Comparison of ENCODE assay signal across 14 mouse cellular contexts in the genomic region with DNA sequence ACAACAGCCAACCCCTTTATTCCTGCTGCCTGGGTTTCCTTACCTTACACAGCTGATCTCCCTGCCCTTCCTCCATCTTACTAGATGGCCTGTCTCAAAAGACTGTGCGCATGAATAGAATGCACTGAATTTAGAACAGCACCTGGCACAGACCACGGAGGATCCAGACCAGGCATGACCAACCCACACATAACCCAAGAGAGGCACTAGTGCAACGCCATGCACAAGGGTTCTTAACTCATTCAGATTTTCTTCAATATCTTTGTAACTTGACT. TPM values are rescaled to one million over a fixed set of nuclear protein-coding genes. Genes with fewer than 3 reads are reported as not detected.
DNase-seq lines count a peak whose midpoint lies in the region; ATAC-seq and TF ChIP-seq lines count a peak whose summit lies in the region.
"Had no signal": no experiment of that assay in that cellular context is flagged by ENCODE, and none has a peak within 500 bp of the region (broad histone marks: within the 10 kb centered on the region; RNA-seq: fewer than 3 reads in every experiment).

No protein-coding gene starts in this region.

- no peak for DNase-seq in forebrain, embryonic 10.5 days (ENCODE audit: extremely low spot score, low spot score)
- DNase-seq in forebrain, embryonic 14.5 days (ENCODE audit: low spot score) = no peak
- DNase-seq in kidney, adult 2 months = no peak
- no peak for DNase-seq in kidney, postnatal 10 days
- DNase-seq: gastrocnemius, postnatal 36 days had no signal

- H3K4me3 ChIP-seq in forebrain, embryonic 10.5 days = no peak overlapping the region
- no peak overlapping the region for H3K4me3 ChIP-seq in forebrain, embryonic 14.5 days (ENCODE audit: low read depth, low read length)
- no peak overlapping the region for H3K4me3 ChIP-seq in kidney, embryonic 16.5 days (ENCODE audit: low read length)
- H3K4me3 ChIP-seq in kidney, adult 2 months (ENCODE audit: insufficient read depth, low read depth, low read length) = no peak overlapping the region
- no peak overlapping the region for H3K4me3 ChIP-seq in cortical plate, adult 2 months (ENCODE audit: insufficient read depth, low read length)
- no peak overlapping the region for H3K4me3 ChIP-seq in liver, embryonic 15.5 days (replicated peaks)
- H3K4me3 ChIP-seq in forebrain, embryonic 13.5 days = no peak overlapping the region
- H3K4me3 ChIP-seq: embryonic facial prominence, embryonic 12.5 days; forebrain, embryonic 15.5 days; limb, embryonic 15.5 days had no signal

- H3K27ac ChIP-seq in forebrain, embryonic 10.5 days = peak overlapping the region; percentile 49; the same call in 1 of the 2 replicates
- no peak overlapping the region for H3K27ac ChIP-seq in forebrain, embryonic 14.5 days (ENCODE audit: low read depth, low read length)
- peak overlapping the region; percentile 12; the same call in 1 of the 2 replicates for H3K27ac ChIP-seq in kidney, embryonic 16.5 days (ENCODE audit: low read length)
- H3K27ac ChIP-seq in kidney, adult 2 months (ENCODE audit: insufficient read depth, low read depth, low read length) = no peak overlapping the region
- H3K27ac ChIP-seq in cortical plate, adult 2 months (ENCODE audit: insufficient read depth, low read length) = peak overlapping the region; percentile 78; the same call in 1 of the 2 replicates
- H3K27ac ChIP-seq in liver, embryonic 15.5 days (replicated peaks) = peak overlapping the region; percentile 48
- no peak overlapping the region for H3K27ac ChIP-seq in forebrain, embryonic 13.5 days
- H3K27ac ChIP-seq: embryonic facial prominence, embryonic 12.5 days; kidney, postnatal 0 days; limb, embryonic 15.5 days had no signal

- WGBS in forebrain, embryonic 10.5 days = 90% methylated on average over 3 of the region's 3 CpGs
- 96% methylated on average over 3 of the region's 3 CpGs for WGBS in forebrain, embryonic 14.5 days
- 86% methylated on average over 3 of the region's 3 CpGs for WGBS in kidney, embryonic 16.5 days
- WGBS in kidney, adult 2 months = 83% methylated on average over 3 of the region's 3 CpGs
- 61% methylated on average over 3 of the region's 3 CpGs for WGBS in liver, embryonic 15.5 days (ENCODE audit: insufficient replicate concordance)
- 94% methylated on average over 3 of the region's 3 CpGs for WGBS in forebrain, embryonic 13.5 days

- ATAC-seq in forebrain, embryonic 14.5 days = no peak
- ATAC-seq in kidney, embryonic 16.5 days (ENCODE audit: low FRiP score, low TSS enrichment) = no peak
- no peak for ATAC-seq in liver, embryonic 15.5 days (ENCODE audit: insufficient read depth)
- no peak for ATAC-seq in forebrain, embryonic 13.5 days
- ATAC-seq: forebrain, embryonic 15.5 days; midbrain, embryonic 16.5 days had no signal

- H3K9ac ChIP-seq in forebrain, embryonic 14.5 days (ENCODE audit: low read length) = no peak overlapping the region
- no peak overlapping the region for H3K9ac ChIP-seq in kidney, embryonic 16.5 days (replicated peaks; ENCODE audit: low read length)
- H3K9ac ChIP-seq in liver, embryonic 15.5 days = no peak overlapping the region
- no peak overlapping the region for H3K9ac ChIP-seq in forebrain, embryonic 13.5 days
- H3K9ac ChIP-seq: embryonic facial prominence, embryonic 12.5 days; forebrain, embryonic 15.5 days; limb, embryonic 15.5 days had no signal

- no peak for TF ChIP-seq CTCF in kidney, adult 2 months (conservative IDR thresholded peaks at IDR 0.05; ENCODE audit: insufficient read depth, insufficient read length, low read depth, low read length)
- TF ChIP-seq CTCF in cortical plate, adult 2 months (IDR thresholded peaks at IDR 0.05; ENCODE audit: extremely low read depth, insufficient read depth, low read length) = no peak

- H3K36me3 ChIP-seq in forebrain, embryonic 10.5 days (replicated peaks) = no peaks in the 10 kb centered on the region
- no peaks in the 10 kb centered on the region for H3K36me3 ChIP-seq in forebrain, embryonic 14.5 days (ENCODE audit: control insufficient read depth, insufficient read depth, low read length)
- H3K36me3 ChIP-seq in kidney, embryonic 16.5 days (ENCODE audit: insufficient read depth, low read length) = no peaks in the 10 kb centered on the region
- H3K36me3 ChIP-seq in kidney, adult 2 months (ENCODE audit: control insufficient read depth, insufficient read depth, low read length) = no peaks in the 10 kb centered on the region
- H3K36me3 ChIP-seq in liver, embryonic 15.5 days (replicated peaks) = no peaks in the 10 kb centered on the region
- no peaks in the 10 kb centered on the region for H3K36me3 ChIP-seq in forebrain, embryonic 13.5 days (ENCODE audit: poor library complexity, severe bottlenecking)
- H3K36me3 ChIP-seq: forebrain, embryonic 15.5 days; limb, embryonic 15.5 days had no signal

- TF ChIP-seq POLR2A in kidney, adult 2 months (IDR thresholded peaks at IDR 0.05; ENCODE audit: low read depth, low read length) = no peak
- TF ChIP-seq POLR2A in cortical plate, adult 2 months (IDR thresholded peaks at IDR 0.05; ENCODE audit: extremely low read depth, insufficient read depth, low read length) = no peak

- H3K9me3 ChIP-seq in forebrain, embryonic 10.5 days = no peaks in the 10 kb centered on the region
- no peaks in the 10 kb centered on the region for H3K9me3 ChIP-seq in forebrain, embryonic 14.5 days (replicated peaks; ENCODE audit: control insufficient read depth, low read length)
- no peaks in the 10 kb centered on the region for H3K9me3 ChIP-seq in kidney, embryonic 16.5 days (ENCODE audit: low read length)
- H3K9me3 ChIP-seq in liver, embryonic 15.5 days (replicated peaks) = no peaks in the 10 kb centered on the region
- H3K9me3 ChIP-seq in forebrain, embryonic 13.5 days (replicated peaks) = no peaks in the 10 kb centered on the region
- H3K9me3 ChIP-seq: embryonic facial prominence, embryonic 12.5 days; forebrain, embryonic 15.5 days; limb, embryonic 15.5 days had no signal

- H3K4me2 ChIP-seq in forebrain, embryonic 14.5 days (ENCODE audit: low read length) = no peak overlapping the region
- H3K4me2 ChIP-seq in kidney, embryonic 16.5 days (replicated peaks; ENCODE audit: low read depth, low read length) = no peak overlapping the region
- 0 out of 2 replicates have a peak overlapping the region, but pooled peaks have one; percentile 43 for H3K4me2 ChIP-seq in liver, embryonic 15.5 days
- no peak overlapping the region for H3K4me2 ChIP-seq in forebrain, embryonic 13.5 days
- H3K4me2 ChIP-seq: embryonic facial prominence, embryonic 12.5 days; forebrain, embryonic 15.5 days; limb, embryonic 15.5 days had no signal

- no peaks in the 10 kb centered on the region for H3K27me3 ChIP-seq in forebrain, embryonic 10.5 days (ENCODE audit: poor library complexity, severe bottlenecking)
- H3K27me3 ChIP-seq in forebrain, embryonic 14.5 days (replicated peaks; ENCODE audit: control insufficient read depth, insufficient read depth, low read length) = no peaks in the 10 kb centered on the region
- no peaks in the 10 kb centered on the region for H3K27me3 ChIP-seq in kidney, embryonic 16.5 days (ENCODE audit: insufficient read depth, low read length)
- no peaks in the 10 kb centered on the region for H3K27me3 ChIP-seq in kidney, adult 2 months (replicated peaks; ENCODE audit: control insufficient read depth, insufficient read depth, low read length)
- H3K27me3 ChIP-seq in liver, embryonic 15.5 days = peaks cover 43% of the 10 kb centered on the region
- no peaks in the 10 kb centered on the region for H3K27me3 ChIP-seq in forebrain, embryonic 13.5 days
- H3K27me3 ChIP-seq: embryonic facial prominence, embryonic 12.5 days; forebrain, embryonic 15.5 days; limb, embryonic 15.5 days had no signal

- peaks cover 47% of the 10 kb centered on the region for H3K4me1 ChIP-seq in forebrain, embryonic 10.5 days
- H3K4me1 ChIP-seq in forebrain, embryonic 14.5 days (ENCODE audit: control insufficient read depth, insufficient read depth, low read length) = peaks cover 8% of the 10 kb centered on the region
- peaks cover 23% of the 10 kb centered on the region for H3K4me1 ChIP-seq in kidney, embryonic 16.5 days (ENCODE audit: insufficient read depth, low read length)
- peaks cover 7% of the 10 kb centered on the region; the same call in 1 of the 2 replicates for H3K4me1 ChIP-seq in kidney, adult 2 months (ENCODE audit: control insufficient read depth, insufficient read depth, low read length)
- H3K4me1 ChIP-seq in cortical plate, adult 2 months (ENCODE audit: control insufficient read depth, insufficient read depth, low read length) = peaks cover 12% of the 10 kb centered on the region; the same call in 1 of the 2 replicates
- H3K4me1 ChIP-seq in liver, embryonic 15.5 days (replicated peaks) = peaks cover 35% of the 10 kb centered on the region
- peaks cover 34% of the 10 kb centered on the region for H3K4me1 ChIP-seq in forebrain, embryonic 13.5 days

RNA-seq across cellular contexts. Expression of a gene that starts 2.9 kb away (rescaled TPM):
- polyA plus RNA-seq in forebrain, embryonic 10.5 days (2016; fragmentation: Nextera tagmentation; extraction: Ambion mirVana) = 32.1 TPM in 2 replicates
- 20.2 and 23.2 TPM in 2 replicates for polyA plus RNA-seq in forebrain, embryonic 14.5 days (2014; fragmentation: Nextera tagmentation; extraction: Ambion mirVana)
- polyA plus RNA-seq in kidney, embryonic 16.5 days (2015; fragmentation: Nextera tagmentation; extraction: Ambion mirVana) = 48.2 and 49.0 TPM in 2 replicates
- 17.7 and 18.7 TPM in 2 replicates for polyA plus RNA-seq in kidney, adult 2 months (2012; rRNA removed)
- polyA plus RNA-seq in cortical plate, adult 2 months (2012; rRNA removed) = 67.6 and 73.8 TPM in 2 replicates
- polyA plus RNA-seq in liver, embryonic 15.5 days (2015; fragmentation: Nextera tagmentation; extraction: Ambion mirVana) = 9.8 and 13.2 TPM in 2 replicates
- 34.5 and 37.6 TPM in 2 replicates for polyA plus RNA-seq in forebrain, embryonic 13.5 days (2015; fragmentation: Nextera tagmentation; extraction: Ambion mirVana)

Comparison
In these comparisons a context has a peak if more than half of its experiments do, and no peak if none do; other contexts are left out.
1. H3K27ac ChIP-seq: peak in forebrain, embryonic 10.5 days (single experiment), kidney, embryonic 16.5 days (single experiment), cortical plate, adult 2 months (single experiment) and liver, embryonic 15.5 days (single experiment); none in forebrain, embryonic 14.5 days (single experiment), kidney, adult 2 months (single experiment) and forebrain, embryonic 13.5 days (single experiment).